Mouse (Mus musculus) heart, postnatal 0 days (tissue): Measurements from ENCODE around the gene Casp2. TPM values are rescaled to one million over a fixed set of nuclear protein-coding genes. Genes with fewer than 3 reads are reported as not detected.

ENCODE experiments used
- ATAC-seq: fragments of 200-750 bp; cut with Nextera tagmentation; 2 replicates; pipeline ENCODE4 v1.8.0; 2017; ENCODE audit warnings: low read depth, moderate number of reproducible peaks, moderate library complexity; ENCODE audit not compliant: insufficient read depth
- DNase-seq: peaks from one replicate; pipeline ENCODE4 v3.0.0-alpha.2; 2016; ENCODE audit warnings: low spot score
- H3K27ac ChIP-seq: fragments of 300-500 bp; sonication (generic); 2 replicates; pipeline ENCODE4 v1.5.1; 2014; ENCODE audit warnings: low read depth, mild to moderate bottlenecking
- H3K27me3 ChIP-seq: fragments of 300-500 bp; sonication (generic); 2 replicates; pipeline ENCODE4 v1.6.1; 2014; ENCODE audit warnings: low read length, mixed read lengths; ENCODE audit not compliant: control insufficient read depth, insufficient read depth
- H3K36me3 ChIP-seq: fragments of 300-500 bp; sonication (generic); replicated peaks from 2 replicates; pipeline ENCODE4 v1.6.1; 2014; ENCODE audit warnings: low read length, mixed read lengths; ENCODE audit not compliant: control insufficient read depth, insufficient read depth
- H3K4me1 ChIP-seq: fragments of 300-500 bp; sonication (generic); 2 replicates; pipeline ENCODE4 v1.6.1; 2014; ENCODE audit warnings: antibody characterized with exemption; ENCODE audit not compliant: control insufficient read depth, insufficient read depth
- H3K4me2 ChIP-seq: fragments of 300-500 bp; sonication (generic); 2 replicates; pipeline ENCODE4 v1.6.1; 2014; ENCODE audit warnings: low read depth, mild to moderate bottlenecking, low read length, moderate library complexity
- H3K4me3 ChIP-seq: fragments of 300-500 bp; sonication (generic); 2 replicates; pipeline ENCODE4 v1.5.1; 2014; ENCODE audit warnings: low read depth, low read length
- H3K9ac ChIP-seq: fragments of 300-500 bp; sonication (generic); replicated peaks from 2 replicates; pipeline ENCODE4 v1.6.1; 2014; ENCODE audit warnings: low read depth, low read length, mixed read lengths
- H3K9me3 ChIP-seq: fragments of 300-500 bp; sonication (generic); replicated peaks from 2 replicates; pipeline ENCODE4 v1.6.1; 2016; ENCODE audit warnings: low read length; ENCODE audit not compliant: control insufficient read depth
- CTCF ChIP-seq: IDR thresholded peaks from 2 replicates; pipeline ENCODE4 v1.5.1; 2016; ENCODE audit warnings: antibody characterized with exemption, control low read depth, low read depth
- EP300 ChIP-seq: IDR thresholded peaks from 2 replicates; pipeline ENCODE4 v1.6.1; 2016; ENCODE audit warnings: antibody characterized with exemption, low read depth
- WGBS: fragments of 180-500 bp; shearing (Covaris S2); extraction: QIAGEN DNeasy Blood & Tissue Kit; methylation state at CpG from one replicate; pipeline ENCODE4 v1.1.7; 2014; 5-methylcytosine and 5-hydroxymethylcytosine counted together
- polyA plus RNA-seq: library from polyadenylated mRNA; unstranded; fragments of >200 nt; fragmentation: Nextera tagmentation; extraction: Ambion mirVana; gene quantifications from 2 replicates; pipeline ENCODE4 v1.2.1, GENCODE M21; 2015
- total RNA-seq: library from RNA; depleted of rRNA; stranded (reverse); fragments of >200 nt; gene quantifications from 2 replicates; pipeline ENCODE4 v1.2.3, GENCODE M21; 2014; ENCODE audit warnings: low replicate concordance

The Casp2 gene
- total and polyA plus RNA-seq, 2 experiments from 2014 or later: 14.9 to 25.8 TPM

GRCm38 (mm10) chr6:42310427-42311053 is 45.8 kb downstream of the Casp2 start:
- H3K4me2 ChIP-seq: no peak overlapping the region
- WGBS: 68% methylated on average over 2 of the region's 2 CpGs
- H3K27ac ChIP-seq: no peak overlapping the region
- no peaks in the 10 kb centered on the region for H3K27me3 ChIP-seq
- peaks cover 15% of the 10 kb centered on the region; the same call in 1 of the 2 replicates for H3K36me3 ChIP-seq
- no peak for ATAC-seq
- no peak overlapping the region for H3K9ac ChIP-seq
- no peaks in the 10 kb centered on the region for H3K9me3 ChIP-seq
- H3K4me1 ChIP-seq: no peaks in the 10 kb centered on the region
- no peak overlapping the region for H3K4me3 ChIP-seq
- TF ChIP-seq EP300: no peak
- no peak for TF ChIP-seq CTCF
- no peak for DNase-seq

GRCm38 (mm10) chr6:42318293-42318692 is 53.5 kb downstream of the Casp2 start:
- H3K36me3 ChIP-seq: no peaks in the 10 kb centered on the region
- no peak overlapping the region for H3K4me3 ChIP-seq
- H3K9ac ChIP-seq: no peak overlapping the region
- ATAC-seq: no peak
- H3K27me3 ChIP-seq: peaks cover 18% of the 10 kb centered on the region
- DNase-seq: no peak
- no peaks in the 10 kb centered on the region for H3K4me1 ChIP-seq
- H3K27ac ChIP-seq: no peak overlapping the region
- TF ChIP-seq EP300 (no peak), CTCF (no peak)
- WGBS: 70% methylated on average over 4 of the region's 4 CpGs
- no peaks in the 10 kb centered on the region for H3K9me3 ChIP-seq
- no peak overlapping the region for H3K4me2 ChIP-seq

GRCm38 (mm10) chr6:42323371-42324066 is 58.7 kb downstream of the Casp2 start:
- peaks cover 37% of the 10 kb centered on the region for H3K27me3 ChIP-seq
- H3K9ac ChIP-seq: no peak overlapping the region; the same call in 1 of the 2 replicates
- H3K27ac ChIP-seq: no peak overlapping the region

GRCm38 (mm10) chr6:42324067-42324481 is 59.3 kb downstream of the Casp2 start:
- Histone ChIP-seq H3K9me3 (no peaks in the 10 kb centered on the region), H3K27me3 (peaks cover 37% of the 10 kb centered on the region), H3K9ac (peak overlapping the region; percentile 17), H3K4me3 (peak overlapping the region; percentile 62), H3K4me2 (peak overlapping the region; percentile 93), H3K36me3 (no peaks in the 10 kb centered on the region), H3K27ac (no peak overlapping the region), H3K4me1 (peaks cover 11% of the 10 kb centered on the region; the same call in 1 of the 2 replicates)
- no peak for TF ChIP-seq EP300
- TF ChIP-seq CTCF: no peak
- 2% methylated on average over 23 of the region's 32 CpGs for WGBS
- peak; percentile 42 for ATAC-seq
- no peak for DNase-seq

More at GRCm38 (mm10) chr6:42323371-42324066, 58.7 kb downstream of the Casp2 start:
- DNase-seq (no peak), ATAC-seq (no peak; the same call in 1 of the 2 replicates)
- Histone ChIP-seq H3K4me1 (peaks cover 11% of the 10 kb centered on the region; the same call in 1 of the 2 replicates), H3K4me2 (peak overlapping the region; percentile 93), H3K4me3 (peak overlapping the region; percentile 62), H3K36me3 (no peaks in the 10 kb centered on the region), H3K9me3 (no peaks in the 10 kb centered on the region)
- 3% methylated on average over 28 of the region's 28 CpGs for WGBS
- TF ChIP-seq EP300 (no peak), CTCF (no peak)

- TF ChIP-seq CTCF (no peak), EP300 (no peak)
- Histone ChIP-seq H3K4me2 (peak within 1 kb of the TSS; percentile 93), H3K9me3 (no peaks in the 10 kb centered on the region), H3K4me3 (peak within 1 kb of the TSS; percentile 62), H3K9ac (peak within 1 kb of the TSS; percentile 17), H3K27ac (no peak within 1 kb of the TSS), H3K4me1 (peaks cover 11% of the 10 kb centered on the region; the same call in 1 of the 2 replicates), H3K27me3 (peaks cover 37% of the 10 kb centered on the region), H3K36me3 (no peaks in the 10 kb centered on the region)
- ATAC-seq (peak; percentile 34; the same call in 1 of the 2 replicates), DNase-seq (no peak)
- WGBS: 1% methylated on average over 52 of the region's 68 CpGs
Observed at GRCm38 (mm10) chr6:42324482-42325267, 59.9 kb downstream of the Casp2 start, which contains the start of gene Fam131b. Fam131b (minus strand) TSS chr6:42324643.
